Mouse (Mus musculus) forebrain, embryonic 16.5 days (tissue): ENCODE measurements around the gene Mtch1. TPM values are rescaled to one million over a fixed set of nuclear protein-coding genes. Genes with fewer than 3 reads are reported as not detected.
A peak's percentile ranks its signal among the peaks of the same experiment; 100 is the strongest.

Source experiments
- ATAC-seq: fragments of 200-750 bp; cut with Nextera tagmentation; 2 replicates; pipeline ENCODE4 v1.8.0; 2017; ENCODE audit warnings: mild to moderate bottlenecking, moderate library complexity
- H3K27ac ChIP-seq: fragments of 300-500 bp; sonication (generic); 2 replicates; pipeline ENCODE4 v1.5.1; 2014; ENCODE audit warnings: low read length, control low read depth
- H3K27me3 ChIP-seq: fragments of 300-500 bp; sonication (generic); replicated peaks from 2 replicates; pipeline ENCODE4 v1.6.1; 2014; ENCODE audit warnings: low read length; ENCODE audit not compliant: control insufficient read depth, insufficient read depth
- H3K36me3 ChIP-seq: fragments of 300-500 bp; sonication (generic); 2 replicates; pipeline ENCODE4 v1.6.1; 2014; ENCODE audit not compliant: control insufficient read depth, insufficient read depth
- H3K4me1 ChIP-seq: fragments of 300-500 bp; sonication (generic); replicated peaks from 2 replicates; pipeline ENCODE4 v1.6.1; 2014; ENCODE audit warnings: low read length; ENCODE audit not compliant: control insufficient read depth, insufficient read depth
- H3K4me2 ChIP-seq: fragments of 300-500 bp; sonication (generic); 2 replicates; pipeline ENCODE4 v1.6.1; 2014; ENCODE audit warnings: mild to moderate bottlenecking, low read length, control low read depth
- H3K4me3 ChIP-seq: fragments of 300-500 bp; sonication (generic); replicated peaks from 2 replicates; pipeline ENCODE4 v1.5.1; 2014; ENCODE audit warnings: mild to moderate bottlenecking, low read length, control low read depth
- H3K9ac ChIP-seq: fragments of 300-500 bp; sonication (generic); replicated peaks from 2 replicates; pipeline ENCODE4 v1.6.1; 2014; ENCODE audit warnings: low read depth, low read length, control low read depth
- H3K9me3 ChIP-seq: fragments of 300-500 bp; sonication (generic); 2 replicates; pipeline ENCODE4 v1.6.1; 2016; ENCODE audit warnings: low read length; ENCODE audit not compliant: control insufficient read depth
- WGBS: fragments of 180-500 bp; shearing (Covaris S2); extraction: QIAGEN DNeasy Blood & Tissue Kit; methylation state at CpG from one replicate; pipeline ENCODE4 v1.1.7; 2014; 5-methylcytosine and 5-hydroxymethylcytosine counted together
- polyA plus RNA-seq: library from polyadenylated mRNA; unstranded; fragments of >200 nt; fragmentation: Nextera tagmentation; extraction: Ambion mirVana; gene quantifications from 2 replicates; pipeline ENCODE4 v1.2.1, GENCODE M21; 2015

Mtch1 gene
- polyA plus RNA-seq, 1 experiment from 2014 or later: 434 TPM

DNA sequence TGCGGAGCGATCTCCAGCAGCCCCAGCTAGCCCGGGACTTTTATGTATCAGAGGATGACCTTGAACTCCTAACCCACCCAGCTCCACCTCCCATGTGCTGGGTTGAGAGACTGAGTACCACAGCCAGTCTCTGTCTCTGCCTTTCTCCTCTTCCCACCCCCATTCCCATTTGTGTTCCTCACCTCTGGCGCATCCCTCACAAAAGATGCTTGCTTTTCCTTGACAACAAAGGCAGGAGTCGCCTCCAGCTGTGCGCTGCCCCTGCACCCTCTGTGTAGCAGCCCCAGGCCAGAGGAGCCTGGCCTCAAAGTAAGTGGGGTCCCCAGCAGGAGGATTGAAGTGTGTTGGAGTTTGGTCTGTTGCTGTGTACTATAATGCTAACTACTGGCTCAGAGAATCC, 38.0 kb upstream of the Mtch1 start:
- Histone ChIP-seq H3K4me2 (no peak overlapping the region), H3K36me3 (no peaks in the 10 kb centered on the region), H3K9ac (no peak overlapping the region), H3K4me1 (no peaks in the 10 kb centered on the region), H3K4me3 (no peak overlapping the region), H3K9me3 (no peaks in the 10 kb centered on the region), H3K27ac (no peak overlapping the region), H3K27me3 (no peaks in the 10 kb centered on the region)
- 34% methylated on average over 6 of the region's 6 CpGs for WGBS
- ATAC-seq: no peak

- WGBS: 43% methylated on average over 5 of the region's 5 CpGs
- Histone ChIP-seq H3K36me3 (no peaks in the 10 kb centered on the region), H3K9ac (no peak overlapping the region), H3K27me3 (no peaks in the 10 kb centered on the region), H3K27ac (no peak overlapping the region), H3K4me1 (no peaks in the 10 kb centered on the region), H3K4me3 (no peak overlapping the region), H3K9me3 (no peaks in the 10 kb centered on the region), H3K4me2 (no peak overlapping the region)
- ATAC-seq: no peak
Measured at GRCm38 (mm10) chr17:29384850-29385438, 37.2 kb upstream of the Mtch1 start.

GRCm38 (mm10) chr17:29383923-29384322, 36.2 kb upstream of the Mtch1 start:
- Histone ChIP-seq H3K27ac (no peak overlapping the region), H3K9ac (no peak overlapping the region), H3K36me3 (no peaks in the 10 kb centered on the region), H3K4me3 (no peak overlapping the region), H3K4me2 (no peak overlapping the region), H3K27me3 (no peaks in the 10 kb centered on the region), H3K9me3 (no peaks in the 10 kb centered on the region), H3K4me1 (no peaks in the 10 kb centered on the region)
- no peak for ATAC-seq
- WGBS: 84% methylated on average over 9 of the region's 9 CpGs

GRCm38 (mm10) chr17:29382417-29382816, 34.7 kb upstream of the Mtch1 start:
- Histone ChIP-seq H3K9ac (no peak overlapping the region), H3K4me2 (no peak overlapping the region), H3K4me3 (no peak overlapping the region), H3K9me3 (no peaks in the 10 kb centered on the region), H3K27me3 (no peaks in the 10 kb centered on the region), H3K36me3 (no peaks in the 10 kb centered on the region), H3K27ac (no peak overlapping the region), H3K4me1 (no peaks in the 10 kb centered on the region)
- 43% methylated on average over 11 of the region's 11 CpGs for WGBS
- no peak for ATAC-seq

DNA sequence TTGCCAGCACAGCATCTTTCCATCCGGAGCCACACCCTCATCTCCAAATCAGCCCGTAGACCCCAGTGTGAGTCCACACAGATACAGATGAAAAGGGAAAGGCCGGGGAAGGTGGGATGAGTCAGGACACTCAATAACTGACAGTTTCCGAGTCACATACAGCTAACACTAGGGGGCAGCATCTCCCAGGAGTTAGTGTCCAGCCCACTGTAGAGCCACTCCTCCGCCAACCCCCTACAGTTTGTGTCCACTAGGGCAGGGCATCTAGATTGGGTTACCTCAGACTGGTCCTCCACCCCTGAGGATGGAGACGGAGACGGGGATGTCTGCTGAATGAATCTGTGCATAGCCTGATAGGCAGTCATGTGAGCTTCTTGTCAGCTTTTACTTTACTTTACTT, 33.7 kb upstream of the Mtch1 start:
- H3K36me3 ChIP-seq: no peaks in the 10 kb centered on the region
- no peak overlapping the region for H3K9ac ChIP-seq
- H3K27me3 ChIP-seq: no peaks in the 10 kb centered on the region
- ATAC-seq: peak; percentile 36; the same call in 1 of the 2 replicates
- 25% methylated on average over 7 of the region's 7 CpGs for WGBS
- no peak overlapping the region for H3K27ac ChIP-seq
- no peaks in the 10 kb centered on the region for H3K4me1 ChIP-seq
- no peak overlapping the region for H3K4me2 ChIP-seq
- no peaks in the 10 kb centered on the region for H3K9me3 ChIP-seq
- no peak overlapping the region for H3K4me3 ChIP-seq

DNA sequence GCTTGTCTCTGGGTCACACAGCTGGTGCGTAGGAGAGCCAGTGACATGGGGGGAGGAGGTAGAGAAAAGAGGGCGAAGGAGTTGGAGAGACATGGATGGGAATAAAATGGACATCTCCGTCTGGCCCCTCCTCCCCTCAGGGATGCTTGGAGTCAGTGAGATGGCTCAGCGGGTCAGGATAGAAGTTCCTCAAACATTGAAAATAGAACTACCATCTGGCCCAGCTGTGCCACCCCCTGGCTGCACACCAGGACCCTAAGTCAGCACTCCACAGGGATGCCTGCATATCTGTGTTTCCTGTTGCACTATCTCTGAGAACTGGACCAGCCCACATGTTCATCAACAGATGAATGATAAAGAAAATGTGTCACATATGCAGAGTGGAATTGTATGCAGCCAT, 32.5 kb upstream of the Mtch1 start:
- Histone ChIP-seq H3K4me3 (no peak overlapping the region), H3K9ac (no peak overlapping the region), H3K27me3 (no peaks in the 10 kb centered on the region), H3K4me2 (no peak overlapping the region), H3K4me1 (no peaks in the 10 kb centered on the region), H3K27ac (no peak overlapping the region), H3K9me3 (no peaks in the 10 kb centered on the region), H3K36me3 (no peaks in the 10 kb centered on the region)
- 82% methylated on average over 4 of the region's 4 CpGs for WGBS
- ATAC-seq: no peak

GRCm38 (mm10) chr17:29378056-29378455, 30.3 kb upstream of the Mtch1 start:
- ATAC-seq: no peak
- Histone ChIP-seq H3K4me1 (no peaks in the 10 kb centered on the region), H3K9ac (no peak overlapping the region), H3K27me3 (no peaks in the 10 kb centered on the region), H3K27ac (no peak overlapping the region), H3K36me3 (no peaks in the 10 kb centered on the region), H3K9me3 (no peaks in the 10 kb centered on the region), H3K4me2 (no peak overlapping the region), H3K4me3 (no peak overlapping the region)
- WGBS: 66% methylated on average over 8 of the region's 8 CpGs

- H3K4me1 ChIP-seq: 0 out of 2 replicates have a peak, but pooled peaks cover 3% of the 10 kb centered on the region
- H3K9ac ChIP-seq: no peak overlapping the region
- 89% methylated on average over 10 of the region's 10 CpGs for WGBS
- H3K27ac ChIP-seq: no peak overlapping the region
- no peak for ATAC-seq
- no peak overlapping the region for H3K4me2 ChIP-seq
- H3K9me3 ChIP-seq: no peaks in the 10 kb centered on the region
- H3K4me3 ChIP-seq: no peak overlapping the region
- H3K27me3 ChIP-seq: no peaks in the 10 kb centered on the region
- H3K36me3 ChIP-seq: no peaks in the 10 kb centered on the region
Measured at GRCm38 (mm10) chr17:29375871-29376270, 28.1 kb upstream of the Mtch1 start.

DNA sequence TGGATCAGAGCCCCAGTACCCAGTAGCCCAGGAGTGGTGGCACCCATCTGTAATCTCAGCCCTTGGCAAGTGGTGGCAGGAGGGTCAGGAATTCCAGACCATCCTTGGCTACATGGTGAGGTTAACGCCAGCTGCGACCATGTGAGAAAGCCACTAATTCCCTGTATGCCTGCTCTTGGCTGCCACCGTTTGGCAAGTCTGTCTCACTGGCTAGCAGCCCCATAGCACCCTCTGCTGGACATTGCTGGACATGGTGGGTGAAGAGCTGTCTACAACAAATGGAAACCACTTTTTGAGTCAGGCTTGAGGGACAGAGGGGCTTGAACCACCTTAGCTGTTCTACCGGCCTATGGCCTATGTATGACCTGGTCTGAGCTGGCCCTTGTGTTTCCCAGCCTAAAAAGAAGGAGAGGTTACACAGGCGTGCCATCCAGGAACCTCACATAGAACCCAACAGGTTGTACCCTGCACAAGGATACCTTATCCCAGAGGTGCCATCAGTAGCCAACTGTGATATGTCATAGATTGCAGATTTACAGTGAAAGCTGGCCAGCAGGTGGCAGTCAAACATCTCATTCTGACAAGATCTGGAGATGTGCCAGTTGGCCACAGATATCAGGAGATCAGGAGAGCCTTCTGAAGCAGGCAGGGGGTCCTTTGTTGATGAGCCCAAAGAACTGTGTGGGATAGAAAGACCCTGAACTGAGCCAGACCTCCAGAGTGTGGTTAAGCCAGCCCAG, 23.4 kb upstream of the Mtch1 start:
- no peak overlapping the region for H3K27ac ChIP-seq
- no peaks in the 10 kb centered on the region for H3K9me3 ChIP-seq
- no peak overlapping the region for H3K4me3 ChIP-seq
- no peaks in the 10 kb centered on the region for H3K36me3 ChIP-seq
- 0 out of 2 replicates have a peak, but pooled peaks cover 5% of the 10 kb centered on the region for H3K4me1 ChIP-seq
- H3K27me3 ChIP-seq: no peaks in the 10 kb centered on the region
- no peak overlapping the region for H3K9ac ChIP-seq
- 5% methylated on average over 5 of the region's 5 CpGs for WGBS
- peak; percentile 54 for ATAC-seq
- H3K4me2 ChIP-seq: no peak overlapping the region
